Mouse (Mus musculus) embryonic facial prominence, embryonic 15.5 days (tissue): ENCODE results near the gene Atxn2. TPM values are rescaled to one million over a fixed set of nuclear protein-coding genes. Genes with fewer than 3 reads are reported as not detected.

Source experiments
- ATAC-seq: fragments of 200-750 bp; cut with Nextera tagmentation; 2 replicates; pipeline ENCODE4 v1.8.0; 2017; ENCODE audit warnings: low read depth, moderate TSS enrichment; ENCODE audit not compliant: insufficient number of reproducible peaks, low FRiP score, low TSS enrichment
- H3K27ac ChIP-seq: fragments of 300-500 bp; sonication (generic); replicated peaks from 2 replicates; pipeline ENCODE4 v1.5.1; 2015; ENCODE audit warnings: mild to moderate bottlenecking, inconsistent platforms
- H3K27me3 ChIP-seq: fragments of 300-500 bp; sonication (generic); 2 replicates; pipeline ENCODE4 v1.6.1; 2015; ENCODE audit warnings: inconsistent platforms
- H3K36me3 ChIP-seq: fragments of 300-500 bp; sonication (generic); 2 replicates; pipeline ENCODE4 v1.6.1; 2015; ENCODE audit warnings: mild to moderate bottlenecking, inconsistent platforms
- H3K4me1 ChIP-seq: fragments of 300-500 bp; sonication (generic); 2 replicates; pipeline ENCODE4 v1.6.1; 2015; ENCODE audit warnings: inconsistent platforms
- H3K4me2 ChIP-seq: fragments of 300-500 bp; sonication (generic); replicated peaks from 2 replicates; pipeline ENCODE4 v1.6.1; 2015; ENCODE audit warnings: mild to moderate bottlenecking, inconsistent platforms
- H3K4me3 ChIP-seq: fragments of 300-500 bp; sonication (generic); replicated peaks from 2 replicates; pipeline ENCODE4 v1.5.1; 2015; ENCODE audit warnings: mild to moderate bottlenecking, inconsistent platforms
- H3K9ac ChIP-seq: fragments of 300-500 bp; sonication (generic); 2 replicates; pipeline ENCODE4 v1.6.1; 2015; ENCODE audit warnings: inconsistent platforms
- H3K9me3 ChIP-seq: fragments of 300-500 bp; sonication (generic); replicated peaks from 2 replicates; pipeline ENCODE4 v1.6.1; 2016; ENCODE audit warnings: inconsistent platforms
- WGBS: fragments of 180-500 bp; shearing (Covaris S2); methylation state at CpG from one replicate; pipeline ENCODE4 v1.1.7; 2015; 5-methylcytosine and 5-hydroxymethylcytosine counted together
- polyA plus RNA-seq: library from polyadenylated mRNA; unstranded; fragments of >200 nt; fragmentation: Nextera tagmentation; extraction: Ambion mirVana; gene quantifications from 2 replicates; pipeline ENCODE4 v1.2.1, GENCODE M21; 2015

Atxn2 gene
- polyA plus RNA-seq, 1 experiment from 2014 or later, result 60.5 TPM

GRCm38 (mm10) chr5:121817551-121817950, 106.4 kb downstream of the Atxn2 start:
- 89% methylated on average over 9 of the region's 9 CpGs for WGBS
- no peak overlapping the region for H3K9ac ChIP-seq
- H3K36me3 ChIP-seq, result peaks cover 83% of the 10 kb centered on the region
- ATAC-seq, result no peak
- no peak overlapping the region for H3K27ac ChIP-seq
- no peaks in the 10 kb centered on the region for H3K9me3 ChIP-seq
- H3K4me3 ChIP-seq, result no peak overlapping the region
- H3K27me3 ChIP-seq, result no peaks in the 10 kb centered on the region
- H3K4me1 ChIP-seq, result peaks cover 9% of the 10 kb centered on the region
- H3K4me2 ChIP-seq, result no peak overlapping the region

- Histone ChIP-seq H3K36me3 (peaks cover 79% of the 10 kb centered on the region), H3K9me3 (no peaks in the 10 kb centered on the region), H3K27me3 (no peaks in the 10 kb centered on the region), H3K4me2 (no peak overlapping the region), H3K9ac (no peak overlapping the region), H3K4me1 (peaks cover 14% of the 10 kb centered on the region), H3K4me3 (no peak overlapping the region), H3K27ac (no peak overlapping the region)
- no peak for ATAC-seq
- WGBS, result 92% methylated on average over 7 of the region's 7 CpGs
Measured at GRCm38 (mm10) chr5:121818401-121818800, 107.3 kb downstream of the Atxn2 start.

GRCm38 (mm10) chr5:121818862-121819261, 107.7 kb downstream of the Atxn2 start:
- Histone ChIP-seq H3K27me3 (no peaks in the 10 kb centered on the region), H3K9me3 (no peaks in the 10 kb centered on the region), H3K9ac (no peak overlapping the region), H3K4me2 (no peak overlapping the region), H3K4me1 (peaks cover 18% of the 10 kb centered on the region), H3K27ac (no peak overlapping the region), H3K36me3 (peaks cover 74% of the 10 kb centered on the region), H3K4me3 (no peak overlapping the region)
- no peak for ATAC-seq
- 92% methylated on average over 4 of the region's 4 CpGs for WGBS

GRCm38 (mm10) chr5:121819559-121819958, 108.4 kb downstream of the Atxn2 start:
- 76% methylated on average over 5 of the region's 5 CpGs for WGBS
- Histone ChIP-seq H3K27me3 (no peaks in the 10 kb centered on the region), H3K9ac (no peak overlapping the region), H3K4me1 (peaks cover 25% of the 10 kb centered on the region), H3K36me3 (peaks cover 73% of the 10 kb centered on the region), H3K27ac (no peak overlapping the region), H3K4me3 (no peak overlapping the region), H3K4me2 (no peak overlapping the region), H3K9me3 (no peaks in the 10 kb centered on the region)
- no peak for ATAC-seq

GRCm38 (mm10) chr5:121820161-121820560, 109.0 kb downstream of the Atxn2 start:
- Histone ChIP-seq H3K4me3 (no peak overlapping the region), H3K9ac (no peak overlapping the region), H3K27me3 (no peaks in the 10 kb centered on the region), H3K36me3 (peaks cover 72% of the 10 kb centered on the region), H3K4me2 (no peak overlapping the region), H3K4me1 (peaks cover 25% of the 10 kb centered on the region), H3K9me3 (no peaks in the 10 kb centered on the region), H3K27ac (no peak overlapping the region)
- ATAC-seq, result no peak
- WGBS, result 63% methylated on average over 2 of the region's 2 CpGs

- Histone ChIP-seq H3K27me3 (no peaks in the 10 kb centered on the region), H3K9ac (no peak overlapping the region), H3K4me2 (no peak overlapping the region), H3K4me3 (no peak overlapping the region), H3K27ac (no peak overlapping the region), H3K9me3 (no peaks in the 10 kb centered on the region), H3K36me3 (peaks cover 68% of the 10 kb centered on the region), H3K4me1 (peaks cover 25% of the 10 kb centered on the region)
- ATAC-seq, result no peak
- WGBS, result 85% methylated on average over 3 of the region's 3 CpGs
Measured at GRCm38 (mm10) chr5:121820657-121821056, 109.5 kb downstream of the Atxn2 start.

GRCm38 (mm10) chr5:121821116-121821515, 110.0 kb downstream of the Atxn2 start:
- Histone ChIP-seq H3K4me1 (peaks cover 25% of the 10 kb centered on the region), H3K27ac (no peak overlapping the region), H3K4me3 (no peak overlapping the region), H3K27me3 (no peaks in the 10 kb centered on the region), H3K9ac (no peak overlapping the region), H3K9me3 (no peaks in the 10 kb centered on the region), H3K36me3 (peaks cover 64% of the 10 kb centered on the region), H3K4me2 (no peak overlapping the region)
- no peak for ATAC-seq
- 84% methylated on average over 5 of the region's 5 CpGs for WGBS

- H3K4me3 ChIP-seq, result no peak overlapping the region
- ATAC-seq, result no peak
- WGBS, result 72% methylated on average over 5 of the region's 5 CpGs
- H3K9me3 ChIP-seq, result no peaks in the 10 kb centered on the region
- peaks cover 63% of the 10 kb centered on the region for H3K36me3 ChIP-seq
- H3K4me2 ChIP-seq, result no peak overlapping the region
- H3K9ac ChIP-seq, result no peak overlapping the region
- H3K27ac ChIP-seq, result no peak overlapping the region
- no peaks in the 10 kb centered on the region for H3K27me3 ChIP-seq
- peaks cover 25% of the 10 kb centered on the region for H3K4me1 ChIP-seq
Measured at GRCm38 (mm10) chr5:121821552-121821951, 110.4 kb downstream of the Atxn2 start.

GRCm38 (mm10) chr5:121822786-121823505, 111.8 kb downstream of the Atxn2 start:
- Histone ChIP-seq H3K9me3 (no peaks in the 10 kb centered on the region), H3K4me3 (no peak overlapping the region), H3K4me1 (peaks cover 25% of the 10 kb centered on the region), H3K27me3 (0 out of 2 replicates have a peak, but pooled peaks cover 5% of the 10 kb centered on the region), H3K9ac (no peak overlapping the region), H3K27ac (no peak overlapping the region), H3K36me3 (peaks cover 57% of the 10 kb centered on the region), H3K4me2 (no peak overlapping the region)
- ATAC-seq, result no peak
- 45% methylated on average over 7 of the region's 7 CpGs for WGBS

GRCm38 (mm10) chr5:121823668-121824067, 112.5 kb downstream of the Atxn2 start:
- Histone ChIP-seq H3K27ac (no peak overlapping the region), H3K27me3 (0 out of 2 replicates have a peak, but pooled peaks cover 5% of the 10 kb centered on the region), H3K4me2 (no peak overlapping the region), H3K9ac (no peak overlapping the region), H3K4me1 (peaks cover 29% of the 10 kb centered on the region), H3K36me3 (peaks cover 56% of the 10 kb centered on the region), H3K4me3 (no peak overlapping the region), H3K9me3 (no peaks in the 10 kb centered on the region)
- WGBS, result 88% methylated on average over 1 of the region's 1 CpGs
- ATAC-seq, result no peak

- no peak overlapping the region for H3K4me3 ChIP-seq
- H3K27ac ChIP-seq, result no peak overlapping the region
- peaks cover 29% of the 10 kb centered on the region for H3K4me1 ChIP-seq
- no peaks in the 10 kb centered on the region for H3K9me3 ChIP-seq
- 58% methylated on average over 4 of the region's 4 CpGs for WGBS
- no peak overlapping the region for H3K4me2 ChIP-seq
- H3K9ac ChIP-seq, result no peak overlapping the region
- 0 out of 2 replicates have a peak, but pooled peaks cover 9% of the 10 kb centered on the region for H3K27me3 ChIP-seq
- H3K36me3 ChIP-seq, result peaks cover 52% of the 10 kb centered on the region
- ATAC-seq, result no peak
Measured at GRCm38 (mm10) chr5:121824121-121824520, 113.0 kb downstream of the Atxn2 start.

- H3K27me3 ChIP-seq, result 0 out of 2 replicates have a peak, but pooled peaks cover 10% of the 10 kb centered on the region
- no peak overlapping the region for H3K9ac ChIP-seq
- no peak overlapping the region for H3K4me3 ChIP-seq
- no peak for ATAC-seq
- H3K27ac ChIP-seq, result no peak overlapping the region
- no peak overlapping the region for H3K4me2 ChIP-seq
- peaks cover 42% of the 10 kb centered on the region for H3K36me3 ChIP-seq
- peaks cover 35% of the 10 kb centered on the region for H3K4me1 ChIP-seq
- no peaks in the 10 kb centered on the region for H3K9me3 ChIP-seq
- 80% methylated on average over 3 of the region's 3 CpGs for WGBS
Measured at GRCm38 (mm10) chr5:121825606-121826005, 114.5 kb downstream of the Atxn2 start.
